In the genomic region with DNA sequence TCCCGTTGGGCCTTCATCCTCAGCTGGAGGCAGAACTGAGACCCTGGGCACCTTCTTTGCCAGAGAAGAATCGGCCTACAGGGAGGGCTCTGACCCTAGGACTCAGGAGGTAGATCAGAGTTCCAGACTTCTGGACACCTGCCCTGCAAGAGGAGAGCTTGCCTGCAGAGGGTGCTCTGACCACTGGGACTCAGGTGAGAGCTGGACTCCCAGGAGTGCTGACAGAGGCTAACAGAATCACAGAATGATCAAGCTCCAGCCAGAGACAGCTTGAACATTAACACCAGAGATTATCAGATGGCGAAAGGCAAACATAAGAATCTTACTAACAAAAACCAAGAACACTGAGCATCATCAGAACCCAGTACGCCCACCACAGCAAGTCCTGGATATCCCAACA, we compare ENCODE assay signal across 18 mouse cellular contexts. TPM values are rescaled to one million over a fixed set of nuclear protein-coding genes. Genes with fewer than 3 reads are reported as not detected.
"Had no signal": no experiment of that assay in that cellular context is flagged by ENCODE, and none has a peak within 500 bp of the region (broad histone marks: within the 10 kb centered on the region; RNA-seq: fewer than 3 reads in every experiment).

No protein-coding gene starts in this region.

RNA-seq across cellular contexts. Expression of a gene that starts 18.7 kb away (rescaled TPM):
- total RNA-seq: gastrocnemius, adult 2 months; gastrocnemius, postnatal 25 days; granulocyte monocyte progenitor cell, adult 5-6 weeks had no signal
- polyA plus RNA-seq: forebrain, embryonic 16.5 days; frontal cortex, adult 2 months; heart, embryonic 12.5 days; heart, embryonic 14.5 days; heart, embryonic 16.5 days; hindbrain, embryonic 10.5 days; hindbrain, embryonic 12.5 days; hindbrain, embryonic 14.5 days; hindbrain, embryonic 16.5 days; inflammation-experienced regulatory T-cells, adult 6 months; kidney, embryonic 14.5 days; large intestine, adult 2 months; limb, embryonic 11.5 days; limb, embryonic 13.5 days; limb, embryonic 15.5 days had no signal
